Mouse (Mus musculus) neural tube, embryonic 15.5 days (tissue): ENCODE measurements around the gene Fxr2. TPM values are rescaled to one million over a fixed set of nuclear protein-coding genes. Genes with fewer than 3 reads are reported as not detected.
A peak's percentile ranks its signal among the peaks of the same experiment; 100 is the strongest.

Experiments
- microRNA counts: library from miRNA; unstranded; fragments of <30 nt; microRNA quantifications from one replicate; lab custom pipeline; 2016
- microRNA-seq: library from miRNA; unstranded; fragments of <30 nt; microRNA quantifications from one replicate; pipeline ENCODE4, GENCODE M21; 2017
- polyA plus RNA-seq: library from polyadenylated mRNA; unstranded; fragments of >200 nt; fragmentation: Nextera tagmentation; extraction: Ambion mirVana; gene quantifications from 2 replicates; pipeline ENCODE4 v1.2.1, GENCODE M21; 2015

Gene Fxr2
- polyA plus RNA-seq, 1 experiment from 2014 or later: 38.7 TPM

MicroRNA genes within 50 kb of the gene (microRNA counts, 519-probe panel; counts per million panel counts)
- microRNA mmu-miR-1934 (lab: Ali Mortazavi, UCI) (not detected), microRNA mmu-miR-467f (lab: Ali Mortazavi, UCI) (2,296 counts per million, percentile 51 among the panel's probes with 10 or more counts)

Small RNA genes lying within 50 kb of the gene (microRNA-seq; reads per million reads assigned to microRNA genes)
- 1.6 reads per million for gene Mir1934
- gene Mir467f: not detected

Other genes starting within 250 kb of the Fxr2 start
- 130 and 132 TPM in 2 replicates for gene Naa38, start 237.5 kb upstream of the Fxr2 start, polyA plus RNA-seq
- 29.7 and 31.5 TPM in 2 replicates for gene Cyb5d1, start 237.4 kb upstream of the Fxr2 start, polyA plus RNA-seq
- 6.2 and 9.1 TPM in 2 replicates for gene Tmem88, start 234.8 kb upstream of the Fxr2 start, polyA plus RNA-seq
- gene Kdm6b, start 219.3 kb upstream of the Fxr2 start, polyA plus RNA-seq: 29.4 and 32.6 TPM in 2 replicates
- 3.1 and 3.5 TPM in 2 replicates for gene Dnah2, start 83.9 kb upstream of the Fxr2 start, polyA plus RNA-seq
- gene Efnb3, start 72.8 kb upstream of the Fxr2 start, polyA plus RNA-seq: 113 and 126 TPM in 2 replicates
- 18.1 and 18.8 TPM in 2 replicates for gene Wrap53, start 52.7 kb upstream of the Fxr2 start, polyA plus RNA-seq
- gene Trp53, start 52.6 kb upstream of the Fxr2 start, polyA plus RNA-seq: 51.8 and 85.1 TPM in 2 replicates
- 76.7 and 77.0 TPM in 2 replicates for gene Atp1b2, start 27.0 kb upstream of the Fxr2 start, polyA plus RNA-seq
- gene Shbg, start 15.1 kb upstream of the Fxr2 start, polyA plus RNA-seq: not detected in 2 replicates
- 22.0 and 24.7 TPM in 2 replicates for gene Sat2, start 11.0 kb upstream of the Fxr2 start, polyA plus RNA-seq
- not detected in 2 replicates for gene Sox15, start 22.3 kb downstream of the Fxr2 start, polyA plus RNA-seq
- 95.1 and 101 TPM in 2 replicates for gene Mpdu1, start 29.7 kb downstream of the Fxr2 start, polyA plus RNA-seq
- gene Cd68, start 33.2 kb downstream of the Fxr2 start, polyA plus RNA-seq: 9.0 and 13.0 TPM in 2 replicates
- 437 and 477 TPM in 2 replicates for gene Eif4a1, start 39.4 kb downstream of the Fxr2 start, polyA plus RNA-seq
- 90.8 and 109 TPM in 2 replicates for gene Senp3, start 49.1 kb downstream of the Fxr2 start, polyA plus RNA-seq
- 0.19 and 0.43 TPM in 2 replicates for gene Tnfsf13, start 52.8 kb downstream of the Fxr2 start, polyA plus RNA-seq
- 4.1 and 5.3 TPM in 2 replicates for gene Tnfsf12, start 62.9 kb downstream of the Fxr2 start, polyA plus RNA-seq
- gene Tnfsfm13, start 63.1 kb downstream of the Fxr2 start, polyA plus RNA-seq: 1.8 and 2.3 TPM in 2 replicates
- gene Polr2a, start 125.6 kb downstream of the Fxr2 start, polyA plus RNA-seq: 13.2 and 18.7 TPM in 2 replicates
- gene Slc35g3, start 129.0 kb downstream of the Fxr2 start, polyA plus RNA-seq: 0.19 TPM in 1 of 2 replicates, not detected in the other
- 4.7 and 5.3 TPM in 2 replicates for gene Zbtb4, start 132.9 kb downstream of the Fxr2 start, polyA plus RNA-seq
- 2.1 and 3.0 TPM in 2 replicates for gene Chrnb1, start 163.0 kb downstream of the Fxr2 start, polyA plus RNA-seq
- 8.5 and 8.7 TPM in 2 replicates for gene Fgf11, start 168.9 kb downstream of the Fxr2 start, polyA plus RNA-seq
- 1.1 and 4.2 TPM in 2 replicates for gene Tmem102, start 172.6 kb downstream of the Fxr2 start, polyA plus RNA-seq
- gene Gm39566, start 182.3 kb downstream of the Fxr2 start, polyA plus RNA-seq: not detected in 2 replicates
- gene Spem2, start 185.5 kb downstream of the Fxr2 start, polyA plus RNA-seq: not detected in 2 replicates
- gene Spem1, start 189.2 kb downstream of the Fxr2 start, polyA plus RNA-seq: 0.29 and 0.34 TPM in 2 replicates
- 19.4 and 21.4 TPM in 2 replicates for gene Nlgn2, start 204.8 kb downstream of the Fxr2 start, polyA plus RNA-seq
- gene Tmem256, start 205.5 kb downstream of the Fxr2 start, polyA plus RNA-seq: 368 and 430 TPM in 2 replicates
- gene Plscr3, start 213.4 kb downstream of the Fxr2 start, polyA plus RNA-seq: 44.3 and 53.1 TPM in 2 replicates
- gene Tnk1, start 225.7 kb downstream of the Fxr2 start, polyA plus RNA-seq: 0.19 and 1.9 TPM in 2 replicates
- gene Tmem95, start 245.0 kb downstream of the Fxr2 start, polyA plus RNA-seq: not detected in 2 replicates
- 2.1 and 3.2 TPM in 2 replicates for gene Kctd11, start 248.4 kb downstream of the Fxr2 start, polyA plus RNA-seq